Comparison of ENCODE assay signal across 26 mouse cellular contexts in the genomic region with DNA sequence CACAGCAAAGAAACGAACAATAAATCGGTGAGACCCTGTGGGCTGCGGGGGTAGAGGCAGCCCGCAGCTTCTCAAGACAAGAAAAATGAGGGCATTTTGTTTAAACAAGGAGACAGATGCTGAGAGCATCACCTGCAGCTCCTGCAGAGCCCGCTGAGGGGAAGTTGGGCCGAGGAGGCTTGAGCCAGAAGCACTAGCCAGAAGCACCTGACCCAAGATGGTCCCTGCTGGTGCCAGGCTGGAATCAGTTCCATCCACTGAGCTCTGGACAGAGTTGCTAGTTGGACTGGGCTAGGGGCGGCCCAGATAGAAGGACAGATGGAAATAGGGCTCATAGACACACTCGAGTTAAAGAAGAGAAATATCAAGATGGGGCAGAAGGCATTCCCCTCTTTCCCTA.
"Had no signal": no experiment of that assay in that cellular context is flagged by ENCODE, and none has a peak within 500 bp of the region (broad histone marks: within the 10 kb centered on the region; RNA-seq: fewer than 3 reads in every experiment).

No protein-coding gene starts in this region.

- H3K27me3 ChIP-seq: heart, embryonic 13.5 days; heart, embryonic 15.5 days; hindbrain, embryonic 12.5 days; kidney, embryonic 15.5 days; limb, embryonic 13.5 days; limb, embryonic 15.5 days; liver, embryonic 12.5 days had no signal

- H3K9ac ChIP-seq: heart, embryonic 13.5 days; heart, embryonic 15.5 days; hindbrain, embryonic 12.5 days; kidney, embryonic 15.5 days; limb, embryonic 13.5 days; limb, embryonic 15.5 days; liver, embryonic 12.5 days; liver, embryonic 14.5 days had no signal

- ATAC-seq: hindbrain, postnatal 0 days; intestine, embryonic 16.5 days; liver, embryonic 12.5 days had no signal

- H3K4me3 ChIP-seq: heart, adult 2 months; heart, embryonic 13.5 days; heart, embryonic 15.5 days; hindbrain, embryonic 12.5 days; kidney, embryonic 15.5 days; limb, embryonic 13.5 days; limb, embryonic 15.5 days; liver, embryonic 12.5 days had no signal

- DNase-seq: gastrocnemius, postnatal 14 days; gastrocnemius, postnatal 36 days; heart, adult 11 months; heart, adult 2 months; heart, postnatal 14 days; heart, postnatal 36 days; kidney, adult 11 months; kidney, adult 2 months; kidney, adult 9 months; kidney, postnatal 14 days; kidney, postnatal 36 days; layer of hippocampus, adult 9-11 months; layer of hippocampus, postnatal 36 days; left cerebral cortex, postnatal 4 days had no signal

- H3K4me2 ChIP-seq: heart, embryonic 11.5 days; heart, embryonic 13.5 days; heart, embryonic 15.5 days; hindbrain, embryonic 12.5 days; kidney, embryonic 15.5 days; limb, embryonic 13.5 days; limb, embryonic 15.5 days; liver, embryonic 12.5 days had no signal

- H3K4me1 ChIP-seq: heart, embryonic 15.5 days; hindbrain, embryonic 12.5 days; limb, embryonic 13.5 days; liver, embryonic 12.5 days had no signal

- H3K9me3 ChIP-seq: heart, embryonic 13.5 days; heart, embryonic 15.5 days; hindbrain, embryonic 12.5 days; kidney, embryonic 15.5 days; limb, embryonic 13.5 days; limb, embryonic 15.5 days; liver, embryonic 12.5 days had no signal

- H3K27ac ChIP-seq: heart, adult 2 months; heart, embryonic 13.5 days; heart, embryonic 15.5 days; hindbrain, embryonic 12.5 days; hindbrain, postnatal 0 days; kidney, embryonic 15.5 days; kidney, postnatal 0 days; limb, embryonic 13.5 days; limb, embryonic 15.5 days; liver, embryonic 12.5 days; liver, embryonic 14.5 days had no signal
